Mouse (Mus musculus) liver, embryonic 14.5 days (tissue): ENCODE measurements at regions not wholly inside any gene's neighbourhood (a gene's known extent, or its start where the extent isn't known, plus 50 kb on each side); places are given as distances from the start of the nearest gene placed in this dataset.

Source experiments
- CTCF ChIP-seq: IDR thresholded peaks from 2 replicates; pipeline ENCODE4 v1.5.1; 2016; ENCODE audit warnings: antibody characterized with exemption, low read depth, control low read depth
- EP300 ChIP-seq: IDR thresholded peaks from 2 replicates; pipeline ENCODE4 v1.6.1; 2016; ENCODE audit warnings: antibody characterized with exemption, low read depth

DNA sequence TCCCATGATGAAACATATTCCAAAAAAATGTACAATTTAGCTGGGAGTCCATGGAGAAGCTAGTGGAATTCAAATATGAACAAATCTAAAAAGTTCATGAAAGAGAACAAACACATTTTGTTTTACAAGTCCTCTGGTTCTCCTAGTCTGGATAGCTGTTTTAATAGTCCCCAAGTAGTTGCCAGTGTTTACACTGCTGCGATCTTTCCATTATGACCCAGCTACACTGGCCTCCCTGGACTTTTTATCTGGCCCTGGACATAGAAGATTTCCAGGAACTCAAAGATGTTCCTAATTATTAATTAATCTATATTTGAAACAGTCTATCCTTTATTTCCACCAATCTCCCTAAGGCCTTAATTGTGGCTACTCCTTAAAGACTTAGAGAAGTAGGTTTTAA lies 232.1 kb downstream of the Atp6ap1l start:
- no peak for TF ChIP-seq CTCF
- TF ChIP-seq EP300: no peak
